Mouse (Mus musculus): ENCODE data around the gene Tmem186.

The Tmem186 gene

GRCm38 (mm10) chr16:8637217-8638051 lies at the start of gene Tmem186, which contains the start of gene Pmm2:
Tmem186 (minus strand) TSS chr16:8637712.
Pmm2 (plus strand) TSS chr16:8637674.
- in situ Hi-C loops (cut with MboI, MseI): no loop called here

GRCm38 (mm10) chr16:8686871-8687535 lies 49.5 kb upstream of the Tmem186 start:
- in situ Hi-C loops (cut with MboI, MseI): loop anchor here (5.0 kb wide), 1 partner anchor 80 kb away; no protein-coding TSS in a partner anchor

GRCm38 (mm10) chr16:8686121-8686870 lies 48.8 kb upstream of the Tmem186 start:
- in situ Hi-C loops (cut with MboI, MseI): loop anchor here (5.0 kb wide), 1 partner anchor 81 kb away; no protein-coding TSS in a partner anchor

GRCm38 (mm10) chr16:8685087-8685486 lies 47.6 kb upstream of the Tmem186 start:
- in situ Hi-C loops (cut with MboI, MseI): loop anchor here (5.0 kb wide), 1 partner anchor 82 kb away; no protein-coding TSS in a partner anchor

- in situ Hi-C loops (cut with MboI, MseI): no loop called here
Observed at GRCm38 (mm10) chr16:8680470-8680869, 43.0 kb upstream of the Tmem186 start, which contains the start of gene Gm5767. Gm5767 (plus strand) TSS chr16:8680770.

- in situ Hi-C loops (cut with MboI, MseI): loop anchor here (5.0 kb wide), 2 partner anchors 37 to 187 kb away; no protein-coding TSS in a partner anchor
Observed at GRCm38 (mm10) chr16:8679780-8680179, 42.3 kb upstream of the Tmem186 start.

GRCm38 (mm10) chr16:8678676-8679075 lies 41.2 kb upstream of the Tmem186 start:
- in situ Hi-C loops (cut with MboI, MseI): loop anchor here (5.0 kb wide), 2 partner anchors 36 to 186 kb away; no protein-coding TSS in a partner anchor

GRCm38 (mm10) chr16:8678035-8678434 lies 40.5 kb upstream of the Tmem186 start:
- in situ Hi-C loops (cut with MboI, MseI): loop anchor here (5.0 kb wide), 2 partner anchors 36 to 186 kb away; no protein-coding TSS in a partner anchor

GRCm38 (mm10) chr16:8676800-8677199 lies 39.3 kb upstream of the Tmem186 start:
- in situ Hi-C loops (cut with MboI, MseI): loop anchor here (5.0 kb wide), 2 partner anchors 34 to 184 kb away; no protein-coding TSS in a partner anchor

- in situ Hi-C loops (cut with MboI, MseI): loop anchor here (5.0 kb wide), 2 partner anchors 34 to 184 kb away; no protein-coding TSS in a partner anchor
Observed at GRCm38 (mm10) chr16:8676228-8676627, 38.7 kb upstream of the Tmem186 start.

- in situ Hi-C loops (cut with MboI, MseI): loop anchor here (5.0 kb wide), 2 partner anchors 33 to 183 kb away; no protein-coding TSS in a partner anchor
Observed at GRCm38 (mm10) chr16:8675559-8675958, 38.0 kb upstream of the Tmem186 start.

GRCm38 (mm10) chr16:8674165-8674564 lies 36.7 kb upstream of the Tmem186 start:
- in situ Hi-C loops (cut with MboI, MseI): no loop called here

GRCm38 (mm10) chr16:8673343-8673742 lies 35.8 kb upstream of the Tmem186 start:
- in situ Hi-C loops (cut with MboI, MseI): no loop called here

- in situ Hi-C loops (cut with MboI, MseI): no loop called here
Observed at GRCm38 (mm10) chr16:8672811-8673210, 35.3 kb upstream of the Tmem186 start.

- in situ Hi-C loops (cut with MboI, MseI): no loop called here
Observed at GRCm38 (mm10) chr16:8672350-8672687, 34.8 kb upstream of the Tmem186 start.

GRCm38 (mm10) chr16:8671551-8672349 lies 34.2 kb upstream of the Tmem186 start, which contains the start of gene Carhsp1:
Carhsp1 (minus strand) TSS chr16:8672155.
- in situ Hi-C loops (cut with MboI, MseI): no loop called here

- in situ Hi-C loops (cut with MboI, MseI): no loop called here
Observed at GRCm38 (mm10) chr16:8670041-8671035, 32.8 kb upstream of the Tmem186 start.

GRCm38 (mm10) chr16:8669432-8669831 lies 31.9 kb upstream of the Tmem186 start:
- in situ Hi-C loops (cut with MboI, MseI): no loop called here

- in situ Hi-C loops (cut with MboI, MseI): no loop called here
Observed at GRCm38 (mm10) chr16:8668386-8668785, 30.9 kb upstream of the Tmem186 start.

All from T-helper 1 cell (primary cell).